Mouse (Mus musculus): Measurements from ENCODE around the gene Rbm4. TPM values are rescaled to one million over a fixed set of nuclear protein-coding genes. Genes with fewer than 3 reads are reported as not detected.

Gene Rbm4
- total RNA-seq, 2 experiments from 2014 or later = 41.5 to 106 TPM

DNA sequence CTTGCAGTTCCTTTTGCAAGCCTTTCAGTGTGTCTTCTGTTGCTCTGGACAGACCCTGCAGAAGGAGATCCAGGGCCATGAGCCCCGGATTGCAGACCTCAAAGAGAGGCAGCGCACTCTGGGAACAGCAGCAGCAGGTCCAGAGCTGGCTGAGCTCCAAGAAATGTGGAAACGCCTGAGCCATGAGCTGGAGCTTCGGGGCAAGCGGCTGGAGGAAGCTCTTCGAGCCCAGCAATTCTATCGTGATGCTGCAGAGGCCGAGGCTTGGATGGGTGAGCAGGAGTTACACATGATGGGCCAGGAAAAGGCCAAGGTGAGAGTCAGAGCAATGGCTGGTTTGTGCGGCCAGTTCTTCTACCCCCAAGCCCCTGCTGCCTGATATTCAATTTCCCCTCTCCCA lies 48.6 kb downstream of the Rbm4 start:
- no peak for ATAC-seq (replicated peaks; ENCODE audit: low FRiP score, poor library complexity, severe bottlenecking)

DNA sequence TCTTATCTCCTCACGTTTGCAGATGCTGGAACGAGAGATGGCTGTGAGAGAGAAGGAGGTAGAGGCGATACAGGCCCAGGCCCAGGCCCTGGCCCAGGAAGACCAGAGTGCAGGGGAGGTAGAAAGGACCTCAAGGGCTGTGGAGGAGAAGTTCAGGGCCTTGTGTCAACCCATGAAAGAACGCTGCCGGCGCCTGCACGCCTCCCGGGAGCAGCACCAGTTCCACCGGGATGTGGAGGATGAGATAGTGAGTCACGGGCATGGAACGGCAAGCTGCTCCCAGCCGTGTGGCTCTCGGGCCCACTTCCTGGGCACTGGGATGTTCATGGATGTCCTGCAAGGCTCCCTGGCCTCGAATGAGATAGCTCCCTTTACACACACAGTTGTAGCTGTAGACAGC lies 49.7 kb downstream of the Rbm4 start:
- no peak for ATAC-seq (replicated peaks; ENCODE audit: low FRiP score, poor library complexity, severe bottlenecking)

DNA sequence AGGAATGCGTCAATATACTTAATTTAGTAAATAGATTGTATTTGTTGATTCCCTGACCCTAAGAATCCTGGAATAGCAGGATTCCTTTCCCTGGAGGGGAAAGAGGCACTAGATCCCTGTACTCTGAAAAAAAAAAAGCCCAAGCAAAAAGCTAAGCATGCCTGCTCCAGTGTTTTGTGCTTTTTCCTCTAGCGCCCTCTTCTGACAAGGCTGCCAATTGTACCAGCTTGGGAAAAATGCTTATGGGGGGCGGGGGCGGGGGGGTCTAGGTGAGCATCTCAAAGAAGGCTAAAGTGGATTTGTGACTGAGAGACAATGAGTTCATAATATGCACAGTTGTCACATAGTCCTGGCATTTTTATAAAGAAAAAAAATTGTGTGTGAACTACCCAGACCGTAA lies 50.2 kb downstream of the Rbm4 start:
- ATAC-seq (replicated peaks; ENCODE audit: low FRiP score, poor library complexity, severe bottlenecking) = no peak

DNA sequence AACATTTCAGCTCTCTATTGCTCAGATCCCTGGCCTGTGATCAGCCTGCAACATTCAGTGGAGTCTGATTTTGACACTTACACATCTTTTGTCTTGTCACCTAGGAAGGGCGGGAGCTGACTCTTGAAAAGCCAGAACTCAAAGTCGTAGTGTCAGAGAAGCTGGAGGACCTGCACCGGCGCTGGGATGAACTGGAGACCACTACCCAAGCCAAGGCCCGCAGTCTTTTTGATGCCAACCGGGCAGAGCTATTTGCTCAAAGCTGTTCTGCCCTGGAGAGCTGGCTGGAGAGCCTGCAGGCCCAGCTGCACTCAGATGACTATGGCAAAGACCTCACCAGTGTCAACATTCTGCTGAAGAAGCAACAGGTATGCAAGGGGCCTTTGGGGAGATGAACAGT lies 51.5 kb downstream of the Rbm4 start:
- no peak for ATAC-seq (replicated peaks; ENCODE audit: low FRiP score, poor library complexity, severe bottlenecking)

DNA sequence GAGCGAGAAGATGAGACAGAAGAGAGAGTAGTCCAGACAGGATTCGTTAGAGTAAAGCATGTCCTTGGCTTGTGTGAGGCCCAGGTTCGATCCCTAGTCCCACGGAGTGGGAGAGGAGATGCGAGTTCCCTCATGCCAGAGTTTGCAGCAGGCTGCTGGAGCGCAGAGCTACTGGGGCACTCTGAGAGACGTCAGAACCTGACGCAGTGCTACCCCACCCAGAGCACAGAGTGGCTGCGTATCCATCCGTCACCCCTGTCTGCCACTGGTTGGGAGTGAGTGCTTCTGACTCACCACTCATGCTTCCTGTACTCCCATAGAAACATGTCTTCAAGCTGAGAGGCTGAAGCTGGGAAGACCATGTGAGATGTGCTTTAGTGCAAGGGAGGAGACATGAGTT lies 52.2 kb downstream of the Rbm4 start:
- no peak for ATAC-seq (replicated peaks; ENCODE audit: low FRiP score, poor library complexity, severe bottlenecking)

DNA sequence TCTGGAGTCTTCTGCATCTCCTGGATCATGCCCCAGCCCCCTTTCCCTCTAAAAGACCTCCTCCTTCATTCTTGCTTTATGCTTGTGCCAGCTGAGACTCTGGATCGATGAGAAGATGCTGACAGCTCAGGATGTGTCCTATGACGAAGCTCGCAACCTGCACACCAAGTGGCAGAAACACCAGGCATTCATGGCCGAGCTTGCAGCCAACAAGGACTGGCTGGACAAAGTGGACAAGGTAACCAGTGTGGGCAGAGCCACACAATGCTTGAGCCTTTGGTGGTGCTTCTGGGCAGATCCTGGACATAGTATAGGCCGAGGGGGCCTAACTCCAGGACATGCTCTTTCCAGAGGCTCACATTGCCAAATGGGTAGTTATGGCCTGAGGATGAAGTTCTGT lies 53.9 kb downstream of the Rbm4 start:
- no peak for ATAC-seq (replicated peaks; ENCODE audit: low FRiP score, poor library complexity, severe bottlenecking)

DNA sequence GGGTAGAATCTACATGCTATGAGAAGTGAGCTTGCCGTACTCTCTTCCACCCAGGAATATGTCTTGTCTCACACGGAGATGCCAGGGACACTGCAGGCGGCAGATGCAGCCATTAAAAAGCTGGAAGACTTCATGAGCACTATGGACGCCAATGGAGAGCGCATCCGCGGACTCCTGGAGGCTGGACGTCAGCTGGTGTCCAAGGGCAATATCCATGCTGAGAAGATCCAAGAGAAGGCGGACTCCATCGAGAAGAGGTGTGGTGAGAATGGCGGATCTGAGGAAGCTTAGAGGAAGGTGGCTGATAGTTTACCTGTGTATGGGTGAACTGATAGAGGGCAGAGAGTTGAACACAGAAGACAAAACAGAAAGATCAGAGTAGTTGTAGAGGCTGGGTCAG lies 54.6 kb downstream of the Rbm4 start:
- no peak for ATAC-seq (replicated peaks; ENCODE audit: low FRiP score, poor library complexity, severe bottlenecking)

DNA sequence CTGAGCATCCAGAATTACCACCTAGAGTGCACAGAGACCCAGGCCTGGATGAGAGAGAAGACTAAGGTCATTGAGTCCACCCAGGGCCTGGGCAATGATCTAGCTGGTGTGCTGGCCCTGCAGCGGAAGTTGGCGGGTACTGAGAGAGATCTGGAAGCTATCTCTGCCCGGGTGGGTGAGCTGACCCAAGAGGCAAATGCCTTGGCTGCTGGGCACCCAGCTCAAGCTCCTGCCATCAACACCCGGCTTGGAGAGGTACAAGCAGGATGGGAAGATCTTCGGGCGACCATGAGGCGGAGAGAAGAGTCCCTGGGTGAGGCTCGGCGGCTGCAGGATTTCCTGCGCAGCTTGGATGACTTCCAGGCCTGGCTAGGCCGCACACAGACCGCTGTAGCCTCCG lies 55.8 kb downstream of the Rbm4 start:
- ATAC-seq (replicated peaks; ENCODE audit: low FRiP score, poor library complexity, severe bottlenecking) = no peak

Other genes starting within 250 kb of the Rbm4 start
- not detected in 2 replicates for gene Lrfn4, start 178.2 kb downstream of the Rbm4 start, total RNA-seq (2015; ENCODE audit: low replicate concordance)
- gene Lrfn4, start 178.2 kb downstream of the Rbm4 start, total RNA-seq (2017; ENCODE audit: low replicate concordance) = not detected in 2 replicates
- 21.6 and 26.4 TPM in 2 replicates for gene Rce1, start 168.3 kb downstream of the Rbm4 start, total RNA-seq (2015; ENCODE audit: low replicate concordance)
- 6.6 and 13.5 TPM in 2 replicates for gene Rce1, start 168.3 kb downstream of the Rbm4 start, total RNA-seq (2017; ENCODE audit: low replicate concordance)
- gene Gm960, start 95.2 kb downstream of the Rbm4 start, total RNA-seq (2015; ENCODE audit: low replicate concordance) = not detected in 2 replicates
- not detected in 2 replicates for gene Gm960, start 95.2 kb downstream of the Rbm4 start, total RNA-seq (2017; ENCODE audit: low replicate concordance)
- not detected in 2 replicates for gene Sptbn2, start 82.7 kb downstream of the Rbm4 start, total RNA-seq (2015; ENCODE audit: low replicate concordance)
- not detected in 2 replicates for gene Sptbn2, start 82.7 kb downstream of the Rbm4 start, total RNA-seq (2017; ENCODE audit: low replicate concordance)
- gene Rbm4b, start 37.4 kb downstream of the Rbm4 start, total RNA-seq (2015; ENCODE audit: low replicate concordance) = 4.3 and 5.0 TPM in 2 replicates
- gene Rbm4b, start 37.4 kb downstream of the Rbm4 start, total RNA-seq (2017; ENCODE audit: low replicate concordance) = 12.6 and 13.6 TPM in 2 replicates
- gene Gm21992, start 17.7 kb upstream of the Rbm4 start, total RNA-seq (2015; ENCODE audit: low replicate concordance) = 13.7 and 83.8 TPM in 2 replicates
- 29.0 and 62.2 TPM in 2 replicates for gene Gm21992, start 17.7 kb upstream of the Rbm4 start, total RNA-seq (2017; ENCODE audit: low replicate concordance)
- 28.1 and 35.3 TPM in 2 replicates for gene Rbm14, start 17.7 kb upstream of the Rbm4 start, total RNA-seq (2015; ENCODE audit: low replicate concordance)
- gene Rbm14, start 17.7 kb upstream of the Rbm4 start, total RNA-seq (2017; ENCODE audit: low replicate concordance) = 27.7 and 27.9 TPM in 2 replicates
- 30.2 and 74.6 TPM in 2 replicates for gene Ccs, start 45.4 kb upstream of the Rbm4 start, total RNA-seq (2015; ENCODE audit: low replicate concordance)
- 63.1 and 81.9 TPM in 2 replicates for gene Ccs, start 45.4 kb upstream of the Rbm4 start, total RNA-seq (2017; ENCODE audit: low replicate concordance)
- gene Ccdc87, start 45.5 kb upstream of the Rbm4 start, total RNA-seq (2015; ENCODE audit: low replicate concordance) = not detected in 2 replicates
- not detected in 2 replicates for gene Ccdc87, start 45.5 kb upstream of the Rbm4 start, total RNA-seq (2017; ENCODE audit: low replicate concordance)
- 22.0 and 71.3 TPM in 2 replicates for gene Ctsf, start 61.2 kb upstream of the Rbm4 start, total RNA-seq (2015; ENCODE audit: low replicate concordance)
- gene Ctsf, start 61.2 kb upstream of the Rbm4 start, total RNA-seq (2017; ENCODE audit: low replicate concordance) = 41.3 and 45.0 TPM in 2 replicates
- gene Actn3, start 84.0 kb upstream of the Rbm4 start, total RNA-seq (2015; ENCODE audit: low replicate concordance) = not detected in 2 replicates
- gene Actn3, start 84.0 kb upstream of the Rbm4 start, total RNA-seq (2017; ENCODE audit: low replicate concordance) = 0.26 and 0.53 TPM in 2 replicates
- 19.8 and 34.0 TPM in 2 replicates for gene Zdhhc24, start 84.8 kb upstream of the Rbm4 start, total RNA-seq (2015; ENCODE audit: low replicate concordance)
- 18.0 and 24.9 TPM in 2 replicates for gene Zdhhc24, start 84.8 kb upstream of the Rbm4 start, total RNA-seq (2017; ENCODE audit: low replicate concordance)
- gene Bbs1, start 112.7 kb upstream of the Rbm4 start, total RNA-seq (2015; ENCODE audit: low replicate concordance) = 0.42 and 4.0 TPM in 2 replicates
- 4.5 and 7.7 TPM in 2 replicates for gene Bbs1, start 112.7 kb upstream of the Rbm4 start, total RNA-seq (2017; ENCODE audit: low replicate concordance)
- 9.0 and 13.0 TPM in 2 replicates for gene Dpp3, start 134.4 kb upstream of the Rbm4 start, total RNA-seq (2015; ENCODE audit: low replicate concordance)
- gene Dpp3, start 134.4 kb upstream of the Rbm4 start, total RNA-seq (2017; ENCODE audit: low replicate concordance) = 9.1 and 15.7 TPM in 2 replicates
- not detected in 2 replicates for gene Peli3, start 149.2 kb upstream of the Rbm4 start, total RNA-seq (2015; ENCODE audit: low replicate concordance)
- gene Peli3, start 149.2 kb upstream of the Rbm4 start, total RNA-seq (2017; ENCODE audit: low replicate concordance) = not detected in 2 replicates
- gene Mrpl11, start 168.2 kb upstream of the Rbm4 start, total RNA-seq (2015; ENCODE audit: low replicate concordance) = 4.7 and 8.0 TPM in 2 replicates
- 10.5 and 14.1 TPM in 2 replicates for gene Mrpl11, start 168.2 kb upstream of the Rbm4 start, total RNA-seq (2017; ENCODE audit: low replicate concordance)
- not detected in 2 replicates for gene Npas4, start 196.4 kb upstream of the Rbm4 start, total RNA-seq (2015; ENCODE audit: low replicate concordance)
- gene Npas4, start 196.4 kb upstream of the Rbm4 start, total RNA-seq (2017; ENCODE audit: low replicate concordance) = not detected in 2 replicates
- gene Slc29a2, start 230.0 kb upstream of the Rbm4 start, total RNA-seq (2015; ENCODE audit: low replicate concordance) = not detected in 2 replicates
- gene Slc29a2, start 230.0 kb upstream of the Rbm4 start, total RNA-seq (2017; ENCODE audit: low replicate concordance) = not detected in 2 replicates
- gene B4gat1, start 244.9 kb upstream of the Rbm4 start, total RNA-seq (2015; ENCODE audit: low replicate concordance) = not detected in 2 replicates
- gene B4gat1, start 244.9 kb upstream of the Rbm4 start, total RNA-seq (2017; ENCODE audit: low replicate concordance) = 0.68 TPM in 1 of 2 replicates, not detected in the other
- gene AC124502.3, start 245.0 kb upstream of the Rbm4 start, total RNA-seq (2015; ENCODE audit: low replicate concordance) = 1.3 and 4.0 TPM in 2 replicates
- 2.1 TPM in 1 of 2 replicates, not detected in the other for gene AC124502.3, start 245.0 kb upstream of the Rbm4 start, total RNA-seq (2017; ENCODE audit: low replicate concordance)
- gene Brms1, start 247.5 kb upstream of the Rbm4 start, total RNA-seq (2015; ENCODE audit: low replicate concordance) = 4.6 and 13.0 TPM in 2 replicates
- gene Brms1, start 247.5 kb upstream of the Rbm4 start, total RNA-seq (2017; ENCODE audit: low replicate concordance) = 4.5 and 10.9 TPM in 2 replicates

All from erythroid progenitor cell, adult 5-6 weeks (primary cell).